Mouse (Mus musculus) embryonic fibroblast, embryonic 13.5 days (primary cell): ENCODE measurements around the gene Cks2. TPM values are rescaled to one million over a fixed set of nuclear protein-coding genes. Genes with fewer than 3 reads are reported as not detected.
A peak's percentile ranks its signal among the peaks of the same experiment; 100 is the strongest.

Experiments used
- H3K27ac ChIP-seq: 2 replicates; pipeline ENCODE4 v1.5.1; 2012; ENCODE audit warnings: low read length, control low read depth, inconsistent platforms; ENCODE audit not compliant: insufficient read depth
- H3K4me1 ChIP-seq: 2 replicates; pipeline ENCODE4 v1.6.1; 2011; ENCODE audit warnings: low read length; ENCODE audit not compliant: control insufficient read depth, insufficient read depth
- H3K4me3 ChIP-seq: 2 replicates; pipeline ENCODE4 v1.5.1; 2011; ENCODE audit warnings: mild to moderate bottlenecking, control low read depth, low read length; ENCODE audit not compliant: insufficient read depth
- CTCF ChIP-seq: IDR thresholded peaks from 2 replicates; pipeline ENCODE4 v1.5.1; 2011; ENCODE audit warnings: mild to moderate bottlenecking, control low read depth, low read length, moderate library complexity, borderline replicate concordance; ENCODE audit not compliant: insufficient read depth
- POLR2A ChIP-seq: IDR thresholded peaks from 2 replicates; pipeline ENCODE4 v1.6.1; 2011; ENCODE audit warnings: low read depth, mild to moderate bottlenecking, control low read depth, low read length, moderate library complexity
- polyA plus RNA-seq: library from polyadenylated mRNA; stranded (reverse); fragments of >200 nt; gene quantifications from 2 replicates; pipeline ENCODE4 v1.2.4, GENCODE M21; 2011; ENCODE audit warnings: low read depth; ENCODE audit not compliant: missing spikeins, insufficient read length

The Cks2 gene
- polyA plus RNA-seq, 1 experiment, result 144 TPM

GRCm38 (mm10) chr13:51611500-51611899 lies 33.5 kb upstream of the Cks2 start:
- Histone ChIP-seq H3K4me1 (no peaks in the 10 kb centered on the region), H3K4me3 (no peak overlapping the region), H3K27ac (no peak overlapping the region)
- TF ChIP-seq CTCF, result no peak
- no peak for TF ChIP-seq POLR2A

- Histone ChIP-seq H3K4me1 (no peaks in the 10 kb centered on the region), H3K4me3 (no peak overlapping the region), H3K27ac (no peak overlapping the region)
- TF ChIP-seq CTCF, result no peak
- TF ChIP-seq POLR2A, result no peak
Measured at GRCm38 (mm10) chr13:51615815-51616214, 29.2 kb upstream of the Cks2 start.

GRCm38 (mm10) chr13:51616417-51617044 lies 28.5 kb upstream of the Cks2 start:
- TF ChIP-seq CTCF, result no peak
- TF ChIP-seq POLR2A, result no peak

GRCm38 (mm10) chr13:51617306-51617705 lies 27.7 kb upstream of the Cks2 start:
- TF ChIP-seq CTCF (no peak), POLR2A (no peak)
- H3K27ac ChIP-seq, result no peak overlapping the region
- no peaks in the 10 kb centered on the region for H3K4me1 ChIP-seq
- no peak overlapping the region for H3K4me3 ChIP-seq

More at GRCm38 (mm10) chr13:51616417-51617044, 28.5 kb upstream of the Cks2 start:
- Histone ChIP-seq H3K4me3 (no peak overlapping the region), H3K4me1 (no peaks in the 10 kb centered on the region), H3K27ac (no peak overlapping the region)

- Histone ChIP-seq H3K4me3 (no peak overlapping the region), H3K27ac (no peak overlapping the region), H3K4me1 (no peaks in the 10 kb centered on the region)
- TF ChIP-seq POLR2A, result no peak
- TF ChIP-seq CTCF, result 0 out of 2 replicates have a peak, but pooled peaks have one; percentile 23
Measured at GRCm38 (mm10) chr13:51617861-51618260, 27.2 kb upstream of the Cks2 start.

- no peaks in the 10 kb centered on the region for H3K4me1 ChIP-seq
- H3K27ac ChIP-seq, result no peak overlapping the region
- no peak overlapping the region for H3K4me3 ChIP-seq
- TF ChIP-seq CTCF, result no peak
- no peak for TF ChIP-seq POLR2A
Measured at GRCm38 (mm10) chr13:51618602-51619001, 26.4 kb upstream of the Cks2 start.

- TF ChIP-seq CTCF (no peak), POLR2A (no peak)
- Histone ChIP-seq H3K4me3 (no peak overlapping the region), H3K27ac (no peak overlapping the region), H3K4me1 (no peaks in the 10 kb centered on the region)
Measured at GRCm38 (mm10) chr13:51622626-51623025, 22.4 kb upstream of the Cks2 start.

- Histone ChIP-seq H3K4me1 (no peaks in the 10 kb centered on the region), H3K27ac (no peak overlapping the region), H3K4me3 (no peak overlapping the region)
- no peak for TF ChIP-seq CTCF
- TF ChIP-seq POLR2A, result no peak
Measured at GRCm38 (mm10) chr13:51623678-51624077, 21.4 kb upstream of the Cks2 start.

GRCm38 (mm10) chr13:51628273-51628848 lies 16.7 kb upstream of the Cks2 start:
- no peak overlapping the region for H3K4me3 ChIP-seq
- TF ChIP-seq CTCF, result no peak
- TF ChIP-seq POLR2A, result no peak
- no peak overlapping the region for H3K27ac ChIP-seq

GRCm38 (mm10) chr13:51631354-51631992 lies 13.6 kb upstream of the Cks2 start:
- H3K4me1 ChIP-seq, result no peaks in the 10 kb centered on the region
- TF ChIP-seq POLR2A, result no peak
- no peak for TF ChIP-seq CTCF

More at GRCm38 (mm10) chr13:51628273-51628848, 16.7 kb upstream of the Cks2 start:
- no peaks in the 10 kb centered on the region for H3K4me1 ChIP-seq

More at GRCm38 (mm10) chr13:51631354-51631992, 13.6 kb upstream of the Cks2 start:
- no peak overlapping the region for H3K4me3 ChIP-seq
- no peak overlapping the region for H3K27ac ChIP-seq
